Mouse (Mus musculus): ENCODE data around the gene Bbof1. TPM values are rescaled to one million over a fixed set of nuclear protein-coding genes. Genes with fewer than 3 reads are reported as not detected.

Bbof1 gene
- polyA plus RNA-seq, 1 experiment = 0.58 TPM

DNA sequence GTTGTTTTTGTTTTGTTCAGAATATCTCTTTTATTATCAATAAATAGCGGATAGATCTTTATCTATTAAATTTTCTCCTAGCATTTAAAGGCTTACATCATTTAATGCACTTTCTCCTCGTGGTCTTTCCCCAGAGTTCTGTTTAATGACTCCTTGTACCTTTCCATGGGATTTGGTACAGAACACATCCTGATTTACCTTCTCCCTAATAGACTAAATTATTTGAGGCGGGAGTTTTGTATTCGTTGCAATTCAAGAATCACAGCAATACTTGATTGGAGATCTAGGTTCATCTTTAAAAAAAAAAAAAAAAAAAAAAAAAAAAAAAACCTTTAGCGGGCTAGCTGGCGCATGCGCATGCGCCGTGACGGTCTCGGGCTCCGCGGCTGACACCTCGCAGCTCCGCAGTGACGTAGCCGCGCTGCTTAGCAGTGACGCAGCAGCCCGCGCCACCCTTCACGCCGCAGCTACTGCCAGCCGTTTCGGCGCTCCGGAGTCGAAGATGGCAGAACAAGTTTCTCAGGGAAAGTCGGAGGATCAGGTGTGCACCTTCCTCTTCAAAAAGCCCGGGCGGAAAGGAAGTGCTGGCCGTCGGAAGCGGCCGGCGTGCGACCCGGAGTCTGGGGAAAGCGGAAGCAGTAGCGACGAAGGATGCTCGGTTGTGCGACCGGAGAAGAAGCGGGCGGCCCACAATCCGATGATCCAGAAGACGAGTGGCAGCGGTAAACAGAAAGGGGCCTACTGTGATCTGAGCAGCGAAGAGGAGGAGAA lies 8.1 kb downstream of the Bbof1 start, which contains the start of gene Rnf113a2:
TSS of gene Rnf113a2 (plus strand) at position 363 of the 771 bp plus-strand sequence.
- peak; percentile 91 for DNase-seq
- Histone ChIP-seq H3K4me3 (ENCODE audit: insufficient read depth, low read depth, low read length) (peak within 1 kb of the TSS; percentile 83), H3K4me1 (ENCODE audit: control insufficient read depth, insufficient read depth, low read length) (no peaks in the 10 kb centered on the region), H3K27me3 (replicated peaks; ENCODE audit: control insufficient read depth, insufficient read depth, low read length) (no peaks in the 10 kb centered on the region), H3K27ac (ENCODE audit: insufficient read depth, low read depth, low read length) (peak within 1 kb of the TSS; percentile 63), H3K36me3 (ENCODE audit: control insufficient read depth, insufficient read depth, low read length) (no peaks in the 10 kb centered on the region)
- TF ChIP-seq CTCF (conservative IDR thresholded peaks at IDR 0.05; ENCODE audit: insufficient read depth, insufficient read length, low read depth, low read length) = no peak
- peak; percentile 54 for TF ChIP-seq POLR2A (IDR thresholded peaks at IDR 0.05; ENCODE audit: low read depth, low read length)
- WGBS = 3% methylated on average over 50 of the region's 50 CpGs

DNA sequence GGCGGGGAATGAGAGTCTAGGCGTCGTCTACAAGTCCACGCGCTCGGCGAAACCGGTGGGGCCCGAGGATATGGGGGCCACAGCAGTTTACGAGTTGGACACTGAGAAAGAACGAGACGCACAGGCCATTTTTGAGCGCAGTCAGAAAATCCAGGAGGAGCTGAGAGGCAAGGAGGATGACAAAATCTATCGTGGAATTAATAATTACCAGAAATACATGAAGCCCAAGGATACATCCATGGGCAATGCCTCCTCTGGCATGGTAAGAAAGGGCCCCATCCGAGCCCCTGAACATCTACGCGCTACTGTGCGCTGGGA lies 8.7 kb downstream of the Bbof1 start:
- 34% methylated on average over 18 of the region's 18 CpGs for WGBS
- H3K27ac ChIP-seq (ENCODE audit: insufficient read depth, low read depth, low read length) = peak overlapping the region; percentile 63; the same call in 1 of the 2 replicates
- H3K4me3 ChIP-seq (ENCODE audit: insufficient read depth, low read depth, low read length) = peak overlapping the region; percentile 83
- DNase-seq = no peak
- H3K27me3 ChIP-seq (replicated peaks; ENCODE audit: control insufficient read depth, insufficient read depth, low read length) = no peaks in the 10 kb centered on the region
- TF ChIP-seq POLR2A (IDR thresholded peaks at IDR 0.05; ENCODE audit: low read depth, low read length) (no peak), CTCF (conservative IDR thresholded peaks at IDR 0.05; ENCODE audit: insufficient read depth, insufficient read length, low read depth, low read length) (no peak)
- H3K4me1 ChIP-seq (ENCODE audit: control insufficient read depth, insufficient read depth, low read length) = no peaks in the 10 kb centered on the region
- no peaks in the 10 kb centered on the region for H3K36me3 ChIP-seq (ENCODE audit: control insufficient read depth, insufficient read depth, low read length)

DNA sequence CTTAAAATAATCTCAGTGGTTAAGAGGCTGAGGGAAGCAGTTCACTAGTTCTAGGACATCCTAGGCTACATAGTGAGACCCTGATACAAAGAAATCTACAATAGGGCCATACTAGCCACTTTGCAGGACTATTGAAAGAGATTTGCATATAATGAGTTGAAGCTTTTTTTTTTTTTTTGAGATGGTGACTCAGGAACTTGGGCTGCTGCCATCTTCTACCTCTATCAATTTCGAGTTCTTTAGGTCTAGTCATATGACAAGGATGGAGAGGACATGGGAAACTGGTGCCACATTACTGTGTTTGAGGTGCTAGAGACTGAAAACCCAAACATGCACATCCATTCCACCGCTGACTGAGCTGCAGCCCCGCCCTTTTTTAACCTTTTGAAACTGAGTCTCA lies 15.1 kb downstream of the Bbof1 start:
- no peak for DNase-seq
- WGBS = 61% methylated on average over 3 of the region's 3 CpGs
- Histone ChIP-seq H3K27ac (ENCODE audit: insufficient read depth, low read depth, low read length) (no peak overlapping the region), H3K4me3 (ENCODE audit: insufficient read depth, low read depth, low read length) (no peak overlapping the region), H3K4me1 (ENCODE audit: control insufficient read depth, insufficient read depth, low read length) (no peaks in the 10 kb centered on the region), H3K27me3 (replicated peaks; ENCODE audit: control insufficient read depth, insufficient read depth, low read length) (no peaks in the 10 kb centered on the region), H3K36me3 (ENCODE audit: control insufficient read depth, insufficient read depth, low read length) (no peaks in the 10 kb centered on the region)
- TF ChIP-seq CTCF (conservative IDR thresholded peaks at IDR 0.05; ENCODE audit: insufficient read depth, insufficient read length, low read depth, low read length) (no peak), POLR2A (IDR thresholded peaks at IDR 0.05; ENCODE audit: low read depth, low read length) (no peak)

DNA sequence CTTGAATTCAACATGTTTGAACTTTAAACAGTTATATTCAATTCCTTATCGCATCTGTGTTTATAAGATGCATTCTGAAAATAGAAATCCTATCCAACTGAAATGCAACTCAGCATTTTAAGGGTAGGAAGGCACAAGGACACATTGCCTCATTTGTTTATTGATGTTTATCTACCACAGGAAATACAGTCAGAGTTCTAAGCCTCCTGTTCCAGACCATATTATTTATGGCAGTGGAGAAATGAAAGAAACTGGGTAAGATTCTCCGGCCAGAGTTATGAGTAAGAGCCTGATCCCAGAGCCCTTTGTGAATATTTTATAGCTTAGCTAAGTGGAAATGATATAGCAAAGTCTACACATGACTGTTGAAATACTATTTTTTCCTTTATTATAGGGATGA lies 21.0 kb downstream of the Bbof1 start:
- TF ChIP-seq POLR2A (IDR thresholded peaks at IDR 0.05; ENCODE audit: low read depth, low read length) = no peak
- TF ChIP-seq CTCF (conservative IDR thresholded peaks at IDR 0.05; ENCODE audit: insufficient read depth, insufficient read length, low read depth, low read length) = no peak
- Histone ChIP-seq H3K27ac (ENCODE audit: insufficient read depth, low read depth, low read length) (no peak overlapping the region), H3K27me3 (replicated peaks; ENCODE audit: control insufficient read depth, insufficient read depth, low read length) (no peaks in the 10 kb centered on the region), H3K4me3 (ENCODE audit: insufficient read depth, low read depth, low read length) (no peak overlapping the region), H3K4me1 (ENCODE audit: control insufficient read depth, insufficient read depth, low read length) (no peaks in the 10 kb centered on the region), H3K36me3 (ENCODE audit: control insufficient read depth, insufficient read depth, low read length) (peaks cover 19% of the 10 kb centered on the region)
- 66% methylated on average over 2 of the region's 2 CpGs for WGBS
- no peak for DNase-seq

DNA sequence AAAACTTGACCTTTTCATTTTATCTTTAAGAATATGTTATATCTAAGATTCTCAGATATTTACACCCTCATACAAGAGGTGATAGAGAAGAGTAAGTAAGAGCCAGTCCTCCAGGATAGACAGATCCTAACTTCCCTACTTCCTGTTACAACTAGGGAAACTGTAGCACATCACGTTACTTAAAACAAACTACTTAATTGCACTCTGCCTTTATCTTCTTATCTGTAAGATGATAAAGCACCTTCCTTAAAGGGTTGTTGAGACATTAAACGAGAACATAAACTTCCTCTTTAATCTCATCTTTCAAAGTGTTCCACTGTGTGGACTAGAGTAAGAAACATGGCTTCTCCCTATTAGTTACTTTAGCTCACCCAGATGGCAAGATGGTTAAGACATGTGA lies 29.8 kb downstream of the Bbof1 start:
- H3K4me1 ChIP-seq (ENCODE audit: control insufficient read depth, insufficient read depth, low read length) = no peaks in the 10 kb centered on the region
- H3K36me3 ChIP-seq (ENCODE audit: control insufficient read depth, insufficient read depth, low read length) = peaks cover 9% of the 10 kb centered on the region; the same call in 1 of the 2 replicates
- no peaks in the 10 kb centered on the region for H3K27me3 ChIP-seq (replicated peaks; ENCODE audit: control insufficient read depth, insufficient read depth, low read length)
- no peak overlapping the region for H3K4me3 ChIP-seq (ENCODE audit: insufficient read depth, low read depth, low read length)
- no peak overlapping the region for H3K27ac ChIP-seq (ENCODE audit: insufficient read depth, low read depth, low read length)
- 72% methylated on average over 2 of the region's 2 CpGs for WGBS
- TF ChIP-seq POLR2A (IDR thresholded peaks at IDR 0.05; ENCODE audit: low read depth, low read length) = no peak
- DNase-seq = no peak

DNA sequence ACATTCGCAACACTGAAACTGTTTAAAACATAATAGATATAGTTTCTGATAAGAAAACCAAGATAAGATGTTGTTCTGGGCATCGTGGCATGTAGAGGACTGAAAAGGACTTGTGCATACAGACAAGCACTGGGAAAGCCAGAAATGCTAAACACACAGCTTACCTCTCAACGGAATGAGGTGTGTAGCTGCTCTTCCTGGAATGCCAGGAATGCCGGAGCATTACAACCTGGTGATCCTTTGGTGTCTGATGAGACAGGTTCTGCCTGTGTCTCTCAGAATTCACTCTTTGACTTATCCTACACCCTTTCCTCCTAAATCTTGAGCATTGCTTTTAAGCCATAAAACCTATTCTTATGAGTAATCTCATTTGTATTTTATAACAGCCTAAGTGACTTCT lies 33.7 kb downstream of the Bbof1 start:
- Histone ChIP-seq H3K36me3 (ENCODE audit: control insufficient read depth, insufficient read depth, low read length) (peaks cover 7% of the 10 kb centered on the region; the same call in 1 of the 2 replicates), H3K27me3 (replicated peaks; ENCODE audit: control insufficient read depth, insufficient read depth, low read length) (no peaks in the 10 kb centered on the region), H3K4me1 (ENCODE audit: control insufficient read depth, insufficient read depth, low read length) (peaks cover 5% of the 10 kb centered on the region; the same call in 1 of the 2 replicates), H3K27ac (ENCODE audit: insufficient read depth, low read depth, low read length) (no peak overlapping the region), H3K4me3 (ENCODE audit: insufficient read depth, low read depth, low read length) (no peak overlapping the region)
- WGBS = 72% methylated on average over 4 of the region's 4 CpGs
- TF ChIP-seq CTCF (conservative IDR thresholded peaks at IDR 0.05; ENCODE audit: insufficient read depth, insufficient read length, low read depth, low read length) (no peak), POLR2A (IDR thresholded peaks at IDR 0.05; ENCODE audit: low read depth, low read length) (no peak)
- no peak for DNase-seq

DNA sequence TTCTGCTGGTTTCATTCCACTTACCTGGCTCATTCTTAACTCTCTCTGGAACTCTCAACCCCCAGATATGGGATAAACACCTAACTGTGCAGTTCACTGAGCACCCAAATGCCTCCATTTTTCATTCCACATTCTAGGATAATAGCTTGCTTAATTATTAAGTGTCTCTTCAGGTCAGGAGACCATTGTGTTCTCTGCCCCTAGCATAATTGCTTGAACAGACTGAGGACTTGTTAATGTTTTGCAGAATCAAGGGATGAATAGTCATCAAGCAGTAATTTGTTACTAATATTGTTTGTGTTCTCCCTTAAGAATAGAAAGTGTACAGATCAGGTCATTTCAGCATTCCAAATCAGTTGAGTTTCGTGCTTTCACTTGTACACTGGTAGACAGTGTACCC lies 38.5 kb downstream of the Bbof1 start:
- H3K4me3 ChIP-seq (ENCODE audit: insufficient read depth, low read depth, low read length) = no peak overlapping the region; the same call in 1 of the 2 replicates
- no peaks in the 10 kb centered on the region for H3K27me3 ChIP-seq (replicated peaks; ENCODE audit: control insufficient read depth, insufficient read depth, low read length)
- peak; percentile 81 for DNase-seq
- peak overlapping the region; percentile 75 for H3K27ac ChIP-seq (ENCODE audit: insufficient read depth, low read depth, low read length)
- H3K36me3 ChIP-seq (ENCODE audit: control insufficient read depth, insufficient read depth, low read length) = no peaks in the 10 kb centered on the region; the same call in 1 of the 2 replicates
- TF ChIP-seq POLR2A (IDR thresholded peaks at IDR 0.05; ENCODE audit: low read depth, low read length) (no peak), CTCF (conservative IDR thresholded peaks at IDR 0.05; ENCODE audit: insufficient read depth, insufficient read length, low read depth, low read length) (no peak)
- H3K4me1 ChIP-seq (ENCODE audit: control insufficient read depth, insufficient read depth, low read length) = peaks cover 5% of the 10 kb centered on the region; the same call in 1 of the 2 replicates
- 46% methylated on average over 1 of the region's 1 CpGs for WGBS

Measured in kidney, adult 2 months (tissue).